Mouse (Mus musculus): ENCODE results near the gene Ifih1. TPM values are rescaled to one million over a fixed set of nuclear protein-coding genes. Genes with fewer than 3 reads are reported as not detected.
A peak's percentile ranks its signal among the peaks of the same experiment; 100 is the strongest.

Ifih1 gene
- 2.5 and 3.7 TPM in 2 replicates for polyA plus RNA-seq (2012; rRNA removed)

DNA sequence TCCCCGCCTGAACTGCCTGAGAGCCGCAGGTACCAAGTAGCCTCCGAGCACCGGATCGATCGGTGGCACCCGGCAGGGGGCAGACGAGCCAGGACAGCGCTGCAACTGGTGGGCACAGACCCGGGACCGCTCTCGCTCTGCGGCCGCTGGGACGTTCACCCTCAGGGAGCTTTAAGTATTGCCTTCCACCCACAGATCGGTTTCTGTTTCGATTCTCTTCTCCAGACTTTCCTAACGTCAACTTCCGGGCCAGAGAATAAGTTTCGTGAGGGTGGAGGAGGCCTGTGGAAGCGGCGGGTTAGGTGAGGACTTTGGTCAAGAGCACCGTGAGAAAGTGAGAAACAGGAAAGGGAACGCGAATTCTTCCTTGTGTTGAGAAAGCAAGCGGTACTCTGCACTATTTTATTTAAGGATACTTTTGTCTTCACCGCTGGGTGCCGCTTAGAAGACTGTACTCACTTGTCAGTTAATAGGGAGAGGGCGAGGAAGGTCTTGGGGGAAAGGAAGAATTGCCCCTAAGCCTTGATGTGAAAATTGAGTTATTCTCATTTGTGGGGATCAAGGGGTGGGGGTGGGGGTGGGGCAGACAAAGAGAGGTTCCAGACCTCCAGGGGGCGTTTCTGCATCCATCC lies at the start of gene Ifih1:
TSS of gene Ifih1 (minus strand) at position 242 of the 632 bp plus-strand sequence.
- DNase-seq (ENCODE audit: low read depth) = no peak

DNA sequence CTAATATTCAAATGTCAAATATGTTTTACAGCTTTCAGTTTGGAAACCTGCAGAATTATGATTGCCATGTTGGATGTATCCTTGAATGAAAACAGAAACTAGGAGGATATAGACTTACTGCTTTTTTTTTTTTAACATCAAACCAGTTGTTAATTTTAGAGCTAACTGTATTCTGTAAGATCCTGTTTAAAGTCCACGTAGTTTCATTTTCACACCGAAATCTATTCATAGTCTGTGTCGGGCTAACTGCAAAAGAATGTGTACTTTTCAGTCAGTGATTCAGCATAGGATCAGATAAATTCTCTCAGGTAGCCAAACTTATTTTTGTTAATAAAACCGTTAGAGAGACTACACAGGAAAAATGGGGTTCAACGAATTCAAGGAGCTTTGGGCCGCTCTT lies 39.9 kb upstream of the Ifih1 start:
- DNase-seq (ENCODE audit: low read depth) = no peak

DNA sequence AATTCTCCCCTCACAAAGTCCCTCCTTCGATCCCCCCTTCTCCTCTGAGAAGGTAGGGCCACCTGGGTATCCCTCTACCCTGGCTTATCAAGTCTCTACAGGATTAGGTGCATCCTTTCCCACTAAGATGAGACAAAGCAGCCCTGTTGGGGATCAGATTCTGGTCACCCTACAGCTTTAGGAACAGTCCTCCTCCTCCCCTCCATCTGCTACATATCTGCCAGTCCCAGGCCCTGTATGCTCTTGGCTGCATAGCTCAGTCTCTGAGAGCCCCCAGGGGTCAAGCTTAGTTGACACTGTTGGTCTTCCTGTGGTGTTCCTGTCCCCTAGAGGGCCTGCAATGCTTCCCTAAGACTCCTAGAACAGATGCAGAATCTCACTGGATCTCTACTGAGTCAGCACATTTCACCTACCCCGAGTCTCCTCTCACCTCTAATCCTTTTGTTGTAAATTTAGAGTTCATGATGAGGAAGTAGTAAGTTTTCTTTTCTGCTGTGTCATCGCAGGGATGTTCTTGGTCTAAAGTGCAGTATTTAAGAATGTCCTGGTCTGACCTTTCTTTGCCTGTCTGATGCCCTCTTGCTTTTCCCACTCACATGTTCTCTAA lies 39.0 kb upstream of the Ifih1 start:
- DNase-seq (ENCODE audit: low read depth) = no peak

DNA sequence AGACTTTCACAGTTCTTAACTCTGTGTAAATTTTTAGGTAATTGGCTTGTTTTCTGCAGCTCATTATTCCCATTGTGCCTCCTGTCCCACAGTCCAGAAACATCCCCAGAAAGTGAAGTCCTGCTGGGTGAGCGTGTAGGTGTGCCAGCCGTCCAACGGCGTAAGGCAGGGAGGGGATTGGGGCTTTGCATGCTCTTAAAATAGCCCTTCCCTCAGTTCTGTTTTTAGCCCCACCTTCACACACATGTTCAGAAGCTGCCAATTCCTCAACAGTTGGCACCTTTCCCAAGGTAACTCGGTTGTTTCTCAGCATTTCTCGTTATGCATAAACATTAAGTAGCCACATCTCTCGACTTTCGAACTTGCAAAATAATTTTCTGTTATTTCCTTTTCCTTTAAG lies 35.6 kb upstream of the Ifih1 start:
- DNase-seq (ENCODE audit: low read depth) = no peak

DNA sequence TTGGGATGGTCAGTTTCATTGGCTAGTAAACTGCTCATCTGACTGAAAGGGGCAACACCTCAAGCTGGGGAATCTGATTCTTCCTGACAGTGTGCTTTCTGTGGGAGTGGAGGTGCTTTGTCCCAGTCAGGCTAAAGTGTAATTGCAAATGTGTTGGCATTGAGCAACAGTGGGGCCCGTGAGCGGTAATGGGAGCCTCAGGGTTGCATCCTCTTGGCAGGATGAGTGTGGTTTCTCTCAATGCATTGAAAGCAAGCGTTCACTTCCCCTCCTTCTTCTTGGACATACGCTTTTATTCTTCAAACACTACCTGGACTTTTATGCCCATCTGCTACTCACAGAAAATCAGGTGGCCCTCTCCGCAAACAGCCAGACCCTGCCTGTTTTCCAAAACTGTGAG lies 26.7 kb upstream of the Ifih1 start:
- DNase-seq (ENCODE audit: low read depth) = no peak

DNA sequence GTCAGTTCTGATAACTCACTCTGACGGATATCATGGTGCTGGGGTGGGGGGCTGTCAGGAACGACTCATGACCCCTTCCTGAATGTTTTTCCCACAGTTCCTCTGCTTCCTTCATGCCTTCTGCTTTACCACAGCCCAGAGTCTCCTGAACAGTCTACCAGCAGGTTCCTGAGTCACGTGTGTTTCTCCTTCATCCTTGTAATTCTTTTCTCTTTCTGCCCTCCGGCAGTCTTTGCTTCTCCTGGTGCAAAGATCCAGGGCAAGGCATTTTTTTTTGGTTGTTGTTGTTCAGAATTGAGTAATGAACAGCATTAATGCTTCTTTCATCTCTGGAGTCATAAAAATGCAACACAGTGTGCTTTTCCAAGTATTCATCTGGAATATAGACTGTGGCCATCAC lies 24.7 kb upstream of the Ifih1 start:
- DNase-seq (ENCODE audit: low read depth) = no peak

DNA sequence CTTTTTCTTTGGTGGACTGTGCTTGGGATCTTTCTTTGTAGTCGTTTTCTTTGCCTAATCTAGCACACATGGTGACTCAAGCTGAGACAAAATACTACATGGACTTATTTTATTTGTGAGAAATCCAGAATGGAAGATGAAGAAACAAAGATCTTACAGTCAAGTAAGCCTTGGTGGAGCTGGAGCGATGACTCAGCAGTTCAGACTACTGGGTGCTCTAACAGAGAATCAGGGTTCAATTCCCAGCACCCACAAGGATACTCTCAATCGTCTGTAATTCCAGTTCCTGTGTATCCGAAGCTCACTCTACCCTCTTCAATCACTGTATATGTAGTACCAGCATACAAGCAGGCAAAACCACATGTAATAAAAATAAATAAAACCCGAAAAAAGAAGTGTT lies 24.2 kb upstream of the Ifih1 start:
- DNase-seq (ENCODE audit: low read depth) = no peak

DNA sequence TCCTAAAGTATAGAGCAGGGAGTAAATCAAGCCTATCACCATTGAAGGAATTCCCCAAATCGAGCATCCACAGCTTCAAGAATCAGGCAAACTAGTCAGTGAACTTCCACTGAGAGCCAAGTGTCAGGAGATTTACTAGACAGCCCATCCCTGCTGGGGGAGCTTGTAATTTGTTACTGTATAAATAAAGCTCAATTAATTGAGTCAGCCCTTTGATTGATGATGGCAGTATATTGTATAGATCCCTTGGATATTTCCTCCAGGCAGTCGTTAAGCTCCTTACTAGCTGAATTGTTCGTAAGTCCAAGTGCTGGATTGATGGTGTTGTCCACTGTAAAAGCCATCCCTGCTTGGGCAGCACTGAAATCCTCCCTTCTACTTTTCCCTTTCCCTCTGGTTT lies 23.8 kb upstream of the Ifih1 start:
- no peak for DNase-seq (ENCODE audit: low read depth)

DNA sequence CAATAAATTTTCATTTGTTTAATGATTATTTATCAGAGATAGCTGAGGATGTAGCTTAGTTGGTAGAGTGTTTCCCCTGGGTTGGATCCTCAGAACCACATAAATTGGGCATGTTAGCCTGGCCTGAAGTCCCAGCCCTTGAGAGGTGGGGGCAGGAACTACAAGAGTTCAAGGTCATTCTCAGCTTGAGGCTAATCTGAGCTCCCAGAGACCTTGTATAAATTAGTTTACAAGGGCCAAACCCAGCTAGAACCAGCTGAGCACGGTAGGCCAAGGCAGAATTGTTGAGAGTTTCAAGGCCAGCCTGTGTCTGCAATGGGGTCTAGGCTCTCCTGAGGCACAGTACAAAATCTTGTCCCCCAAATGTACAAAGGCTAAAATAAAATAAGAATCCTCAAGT lies 19.5 kb upstream of the Ifih1 start:
- no peak for DNase-seq (ENCODE audit: low read depth)

DNA sequence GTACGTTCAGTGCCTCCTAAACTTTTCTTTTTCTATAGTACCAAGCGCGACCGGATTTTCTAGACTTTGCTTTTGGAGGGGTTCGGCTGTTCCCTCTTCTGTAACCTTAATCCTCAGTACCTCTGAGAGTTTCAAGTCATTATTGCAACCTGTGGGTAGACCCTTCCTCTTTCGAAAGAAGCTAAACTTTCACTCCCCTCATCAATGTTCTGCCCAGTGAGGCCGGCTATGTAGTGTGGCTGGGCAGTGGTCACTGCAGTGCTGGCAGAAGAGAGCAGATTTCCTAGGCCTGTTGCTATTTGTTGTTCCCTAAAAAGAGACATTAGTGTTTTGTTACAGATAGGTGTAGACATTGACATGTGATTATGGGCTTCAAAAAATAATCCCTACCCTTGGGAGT lies 18.8 kb upstream of the Ifih1 start:
- no peak for DNase-seq (ENCODE audit: low read depth)

DNA sequence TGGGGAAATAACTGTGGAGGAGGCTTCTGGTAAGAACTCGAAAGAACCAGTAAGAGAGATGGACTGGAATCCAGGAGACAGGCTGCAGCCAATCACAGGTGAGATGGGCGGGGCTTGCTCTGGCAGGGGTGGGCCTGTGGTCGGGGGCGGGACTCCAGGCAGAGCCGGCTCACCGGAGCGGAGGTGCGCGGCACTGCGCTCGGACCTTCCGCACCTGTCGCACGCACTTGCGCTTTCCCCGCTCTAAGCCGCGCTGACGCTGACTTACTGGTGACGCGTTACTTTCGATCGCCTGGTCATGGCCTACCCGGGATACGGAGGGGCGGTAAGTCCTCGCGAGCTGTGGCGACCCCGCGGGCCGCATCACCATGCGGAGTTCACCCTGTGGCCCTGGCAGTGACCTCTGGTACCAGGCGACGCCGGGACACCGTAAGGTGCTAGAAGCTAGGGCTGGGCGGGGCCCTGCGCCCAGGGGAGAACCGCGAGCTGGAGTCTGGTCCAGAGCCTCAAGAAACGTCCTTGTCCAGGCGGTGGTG lies 18.1 kb upstream of the Ifih1 start, which contains the start of gene Gca:
TSS of gene Gca (plus strand) at position 151 of the 536 bp plus-strand sequence.
- peak; percentile 36 for DNase-seq (ENCODE audit: low read depth)

DNA sequence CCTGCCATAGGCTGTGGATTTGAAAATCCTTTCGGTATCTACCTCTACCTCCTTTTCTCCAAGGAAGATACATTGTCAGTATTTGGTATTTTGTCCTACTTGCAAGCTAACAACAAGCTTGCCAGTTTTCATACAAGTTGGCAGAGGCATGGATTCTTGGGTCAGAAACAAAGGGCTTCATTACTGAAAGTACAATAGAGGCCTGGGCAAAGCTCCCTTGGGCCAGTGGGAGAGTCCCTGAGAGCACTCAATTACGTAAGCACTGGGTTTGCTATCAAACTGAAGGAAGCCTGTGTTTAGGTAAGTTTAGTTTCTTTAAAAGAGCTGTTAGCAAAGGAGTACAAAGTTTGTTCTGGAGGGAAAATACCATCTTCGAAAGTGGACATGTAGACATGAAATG lies 16.5 kb upstream of the Ifih1 start:
- no peak for DNase-seq (ENCODE audit: low read depth)

DNA sequence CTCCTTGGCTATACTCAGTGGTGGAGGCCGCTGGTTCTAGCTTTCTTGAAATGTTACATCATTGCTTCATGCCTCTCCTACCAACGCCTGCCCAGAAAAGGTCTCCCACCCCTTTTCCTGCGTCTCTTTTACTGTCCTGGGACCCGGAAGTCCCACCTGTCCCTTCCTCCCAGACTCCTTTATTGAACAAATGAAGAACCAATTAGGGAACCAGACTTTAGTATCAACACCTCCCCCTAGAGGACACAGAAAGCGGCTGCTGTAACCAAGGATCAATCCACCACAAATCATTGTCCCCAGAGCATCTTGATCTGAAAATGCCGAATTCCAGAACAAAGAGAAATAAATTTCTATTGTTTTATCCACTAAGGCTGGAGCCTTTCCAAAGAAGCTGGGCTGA lies 14.5 kb upstream of the Ifih1 start:
- no peak for DNase-seq (ENCODE audit: low read depth)

DNA sequence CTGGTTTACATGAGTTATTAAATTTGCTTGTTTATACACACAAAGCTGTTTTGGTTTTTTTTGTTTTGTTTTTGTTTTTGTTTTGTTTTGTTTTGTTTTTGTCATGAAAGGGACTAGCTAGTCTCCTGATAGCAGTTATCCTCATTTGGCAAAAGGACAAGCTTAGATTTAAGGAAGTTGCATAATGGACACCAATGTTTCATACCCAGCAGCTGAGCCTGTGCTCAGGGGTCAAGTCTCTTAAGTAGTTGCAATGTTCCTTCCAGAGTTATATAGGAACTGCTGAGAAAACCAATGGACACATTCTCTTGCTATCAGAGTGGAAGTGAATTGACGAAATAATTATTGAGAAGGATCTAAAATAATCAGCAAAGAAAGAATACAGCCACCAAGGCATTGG lies 10.0 kb upstream of the Ifih1 start:
- no peak for DNase-seq (ENCODE audit: low read depth)

DNA sequence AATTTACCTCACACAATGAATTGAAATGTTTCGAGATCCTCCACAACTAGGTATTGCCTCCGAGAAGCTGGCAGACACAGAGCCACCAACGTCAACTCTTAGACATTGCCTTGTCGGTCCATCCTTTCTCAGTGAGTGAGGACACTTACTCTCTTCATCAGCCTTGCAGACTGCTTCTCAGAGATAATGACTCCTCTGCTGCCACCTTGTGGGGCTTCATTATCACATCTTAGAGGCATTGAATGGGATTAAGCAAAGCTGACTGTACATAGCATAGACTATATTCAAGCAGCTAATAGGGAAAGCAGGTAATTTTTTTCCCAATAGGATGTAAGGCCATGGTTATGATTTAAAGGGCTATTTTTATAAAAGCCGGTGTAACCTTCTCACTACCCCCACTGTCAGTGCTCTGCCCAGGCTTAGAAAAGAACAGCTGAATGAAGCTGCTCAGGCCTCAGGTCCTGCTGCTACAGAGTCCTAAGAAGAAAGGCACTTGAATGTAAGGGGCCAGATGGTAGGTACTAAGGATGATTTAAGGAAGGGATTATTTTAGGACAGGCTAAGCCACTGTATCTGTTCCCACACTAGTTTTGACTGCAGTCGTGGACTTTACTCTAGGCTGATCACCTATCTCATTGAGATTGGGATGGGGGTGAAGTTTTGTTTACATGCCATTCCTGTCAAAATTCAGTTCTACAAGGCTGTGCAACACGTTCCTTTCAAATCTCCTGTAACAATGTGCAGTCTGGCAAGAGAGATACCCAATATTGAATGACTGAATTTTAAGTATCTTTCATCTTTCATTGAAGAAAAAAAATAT lies 8.7 kb upstream of the Ifih1 start:
- DNase-seq (ENCODE audit: low read depth) = no peak

DNA sequence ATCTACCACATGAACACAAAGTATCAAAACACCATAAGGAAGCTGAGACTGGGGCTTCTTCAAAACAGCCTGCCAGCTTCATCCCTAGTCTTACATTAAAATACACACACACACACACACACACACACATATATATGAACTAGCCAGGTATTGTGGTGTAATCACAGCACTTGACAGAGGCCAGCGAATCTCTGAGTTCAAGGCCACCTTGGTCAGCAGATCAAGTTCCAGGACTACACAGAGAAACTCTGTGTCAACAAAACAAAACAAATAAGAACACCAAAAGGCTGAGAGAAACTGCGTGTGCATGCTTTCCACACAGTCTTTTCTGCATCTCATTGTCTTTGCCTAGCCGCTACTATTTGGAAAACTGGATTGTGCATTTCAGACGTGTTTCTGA lies 6.4 kb upstream of the Ifih1 start:
- DNase-seq (ENCODE audit: low read depth) = no peak

DNA sequence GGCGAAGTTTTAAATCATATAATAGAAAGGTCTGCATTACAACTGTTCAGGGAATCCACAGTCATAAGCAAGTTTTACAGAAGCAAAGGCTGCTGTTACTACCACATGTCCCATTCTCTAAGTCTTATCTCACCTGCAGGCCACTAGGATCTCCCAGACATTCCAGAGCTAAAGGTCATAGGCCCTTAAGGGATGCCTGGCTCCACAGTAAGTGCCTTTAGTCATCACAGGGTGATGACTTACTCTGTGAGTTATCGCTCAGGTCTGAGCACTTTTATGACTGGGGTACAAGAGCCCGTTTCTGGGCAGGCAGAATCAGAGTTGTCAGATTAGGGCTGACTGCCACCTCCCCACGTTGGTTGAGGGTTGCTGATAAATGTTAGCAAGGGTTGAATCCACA lies 5.8 kb upstream of the Ifih1 start:
- DNase-seq (ENCODE audit: low read depth) = no peak

DNA sequence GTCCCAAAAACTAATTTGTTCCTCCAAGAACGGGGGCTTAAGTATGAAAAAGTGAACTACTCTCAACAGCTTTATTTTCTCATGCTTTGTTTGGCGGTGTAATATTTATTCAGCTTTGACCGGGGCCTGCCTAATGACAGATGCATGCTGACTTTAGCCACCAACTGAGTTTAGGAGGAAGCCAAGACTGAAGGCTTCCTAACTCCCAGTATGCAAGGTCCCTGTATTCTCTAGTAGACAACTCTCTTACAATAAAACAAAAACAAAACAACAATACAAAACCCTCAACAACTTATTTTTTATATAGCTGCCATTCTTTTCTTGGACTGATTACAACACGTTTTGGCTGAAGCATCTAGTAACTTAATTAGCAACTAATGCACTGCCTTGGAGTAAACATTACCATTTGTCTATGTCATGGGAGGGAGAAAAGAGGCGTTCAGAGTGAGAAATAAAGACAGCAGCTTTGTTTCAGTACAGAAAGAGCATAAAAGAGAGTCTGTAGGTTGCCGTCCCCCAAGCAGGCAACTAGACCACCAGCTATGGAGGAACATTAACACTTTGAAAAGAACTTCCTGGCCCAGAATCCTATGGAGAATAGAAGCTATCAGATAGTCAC lies 725 bp upstream of the Ifih1 start:
- DNase-seq (ENCODE audit: low read depth) = no peak

DNA sequence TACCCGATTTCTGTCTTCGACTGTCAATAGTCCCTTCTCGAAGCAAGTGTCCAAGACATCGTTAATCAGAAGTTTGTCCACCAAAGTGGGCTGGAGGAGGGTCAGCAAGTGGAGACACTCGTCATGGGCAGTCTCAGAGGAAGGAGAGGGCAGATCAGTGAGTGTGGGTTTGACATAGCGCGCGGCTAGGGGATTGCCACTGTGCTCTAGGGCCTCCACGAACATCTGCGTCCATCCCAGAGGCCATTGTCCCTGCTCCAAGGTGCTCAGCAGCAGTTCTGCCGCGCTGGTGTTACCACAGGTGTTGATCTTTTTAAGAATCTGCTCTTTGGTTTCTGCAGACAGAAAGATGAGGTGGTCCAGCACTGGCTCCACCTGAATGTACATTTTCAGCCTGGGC lies 580 bp downstream of the Ifih1 start:
- DNase-seq (ENCODE audit: low read depth) = no peak

DNA sequence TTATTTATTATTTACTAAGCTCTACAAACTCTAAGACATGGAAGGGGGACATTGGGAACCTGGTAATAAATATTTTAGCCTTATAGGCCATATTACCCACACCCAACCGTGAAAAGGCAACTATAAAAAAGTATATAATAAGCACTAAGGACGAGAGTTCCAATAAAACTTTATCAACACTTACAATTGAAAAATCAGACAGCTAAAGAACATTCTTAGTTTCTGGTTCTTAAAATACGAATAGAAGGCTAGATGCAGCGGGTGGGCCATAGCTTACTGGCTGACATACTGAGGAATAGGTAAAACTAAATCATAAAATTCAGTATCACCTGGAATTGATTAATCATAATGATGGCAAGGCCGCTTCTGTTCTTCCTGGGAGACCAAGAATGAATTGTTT lies 1.2 kb downstream of the Ifih1 start:
- no peak for DNase-seq (ENCODE audit: low read depth)

DNA sequence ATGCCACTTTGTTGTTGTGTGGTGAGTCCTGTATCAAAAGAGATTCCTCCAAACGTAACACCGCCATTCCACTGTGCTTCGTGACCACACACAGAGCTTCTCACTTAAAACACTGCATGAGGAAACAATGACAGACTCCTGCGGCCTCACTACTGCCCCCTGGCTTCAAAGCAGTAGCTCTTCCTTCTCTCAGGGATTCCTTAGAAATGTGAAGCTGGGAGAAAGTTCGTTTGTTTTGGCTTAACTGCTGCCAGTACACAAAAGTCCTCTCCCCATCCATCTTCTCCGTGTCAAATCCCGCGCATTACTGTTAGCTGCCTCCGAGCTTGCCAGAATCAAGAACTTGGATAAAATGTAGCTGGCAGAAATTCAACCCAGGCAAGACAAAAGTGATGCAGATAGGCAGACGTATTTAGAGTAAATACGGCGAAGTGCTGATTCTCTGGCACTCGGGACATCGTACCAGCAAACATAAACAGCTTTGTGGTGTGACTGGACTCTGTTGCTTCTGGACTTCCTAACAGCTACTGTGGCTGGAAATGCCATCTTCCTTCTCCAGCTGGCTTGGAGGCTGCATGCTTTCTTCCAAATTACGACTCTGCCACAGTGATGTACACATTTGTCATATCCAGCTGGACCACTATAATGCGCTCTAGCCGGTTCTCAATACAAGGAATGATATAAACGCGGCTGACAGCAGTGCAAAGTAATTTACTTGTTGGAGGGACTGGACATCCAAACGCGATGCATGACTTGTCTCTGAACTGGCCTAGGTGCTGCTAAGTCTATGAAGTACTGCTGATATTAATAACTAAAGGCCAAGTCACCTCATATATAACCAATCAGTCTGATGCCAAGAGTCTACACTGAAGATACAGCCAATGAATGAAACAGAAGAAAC lies 2.4 kb downstream of the Ifih1 start:
- no peak for DNase-seq (ENCODE audit: low read depth)

All from gonadal fat pad, adult 2 months (tissue).